In the genomic region with DNA sequence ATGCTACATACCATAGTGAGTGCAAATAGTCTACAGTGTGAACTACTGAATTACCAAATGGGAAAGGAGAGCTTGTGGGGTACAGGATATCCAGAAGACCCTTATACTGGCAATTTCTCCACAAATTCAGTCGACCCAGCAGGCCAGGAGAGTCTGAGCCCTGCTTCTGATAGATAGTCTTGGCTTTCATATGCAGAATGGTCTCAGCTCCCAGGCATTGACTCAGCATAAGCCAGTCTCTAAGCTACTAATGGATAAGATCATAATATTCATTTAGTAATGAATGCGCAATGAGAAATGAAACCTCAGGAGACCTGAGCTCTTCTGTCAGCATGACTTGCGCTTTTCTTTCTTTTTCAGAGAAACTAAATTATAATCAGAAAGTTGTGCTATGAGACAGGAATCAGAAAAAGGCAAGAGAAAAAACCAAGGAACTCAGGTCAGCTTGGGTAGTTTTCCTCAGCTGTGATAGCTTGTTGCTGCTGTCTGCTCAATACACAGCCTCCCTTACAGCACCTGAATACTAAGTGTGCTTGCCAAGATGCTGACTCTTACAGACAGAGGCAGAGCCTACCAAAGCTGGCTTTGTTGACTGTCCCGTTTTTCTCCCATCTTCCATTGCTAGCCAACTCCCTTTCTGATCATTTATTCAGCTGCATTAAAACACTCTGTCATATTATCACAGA, we compare ENCODE assay signal across 18 mouse cellular contexts.
A peak's percentile ranks its signal among the peaks of the same experiment; 100 is the strongest.
DNase-seq lines count a peak whose midpoint lies in the region; ATAC-seq lines count a peak whose summit lies in the region.
"Had no signal": no experiment of that assay in that cellular context is flagged by ENCODE, and none has a peak within 500 bp of the region (broad histone marks: within the 10 kb centered on the region; RNA-seq: fewer than 3 reads in every experiment).

No protein-coding gene starts in this region.

- no peak overlapping the region for H3K4me2 ChIP-seq in neural tube, embryonic 13.5 days
- no peak overlapping the region for H3K4me2 ChIP-seq in midbrain, embryonic 13.5 days (replicated peaks)
- H3K4me2 ChIP-seq: embryonic facial prominence, embryonic 15.5 days; liver, embryonic 13.5 days; stomach, embryonic 15.5 days had no signal

- H3K27ac ChIP-seq in neural tube, embryonic 13.5 days (replicated peaks): peak overlapping the region; percentile 34; the same call in 1 of the 2 replicates
- peak overlapping the region; percentile 69 for H3K27ac ChIP-seq in midbrain, embryonic 13.5 days
- H3K27ac ChIP-seq: embryonic facial prominence, embryonic 15.5 days; liver, embryonic 13.5 days; stomach, embryonic 15.5 days had no signal

- H3K9me3 ChIP-seq in neural tube, embryonic 13.5 days: no peaks in the 10 kb centered on the region
- H3K9me3 ChIP-seq in midbrain, embryonic 13.5 days: no peaks in the 10 kb centered on the region
- H3K9me3 ChIP-seq: embryonic facial prominence, embryonic 15.5 days; liver, embryonic 13.5 days; megakaryocyte, embryonic 14.5 days; stomach, embryonic 15.5 days had no signal

- WGBS in neural tube, embryonic 13.5 days: 61% methylated on average over 4 of the region's 4 CpGs
- WGBS in midbrain, embryonic 13.5 days: 56% methylated on average over 4 of the region's 4 CpGs

- peaks cover 19% of the 10 kb centered on the region for H3K4me1 ChIP-seq in neural tube, embryonic 13.5 days (replicated peaks)
- H3K4me1 ChIP-seq in midbrain, embryonic 13.5 days (replicated peaks): peaks cover 31% of the 10 kb centered on the region
- H3K4me1 ChIP-seq: liver, embryonic 13.5 days; megakaryocyte, embryonic 14.5 days; stomach, embryonic 15.5 days had no signal

- no peaks in the 10 kb centered on the region for H3K36me3 ChIP-seq in neural tube, embryonic 13.5 days
- H3K36me3 ChIP-seq in midbrain, embryonic 13.5 days: no peaks in the 10 kb centered on the region
- H3K36me3 ChIP-seq: embryonic facial prominence, embryonic 15.5 days; liver, embryonic 13.5 days; stomach, embryonic 15.5 days had no signal

- DNase-seq in cerebellum, adult 9-10 months: no peak
- no peak for DNase-seq in neural tube, embryonic 10.5 days (ENCODE audit: extremely low spot score, low spot score)
- no peak for DNase-seq in urinary bladder, postnatal 36 days (ENCODE audit: low spot score in 2 of 2)
- no peak for DNase-seq in heart, postnatal 14 days
- DNase-seq in cerebellum, postnatal 36 days: no peak
- DNase-seq: adrenal gland, postnatal 14 days; kidney, adult 9 months; kidney, postnatal 4 days; layer of hippocampus, postnatal 36 days; liver, embryonic 13.5 days; lung, postnatal 10 days; spleen, adult 18-20 months had no signal

- no peak overlapping the region for H3K9ac ChIP-seq in neural tube, embryonic 13.5 days
- no peak overlapping the region for H3K9ac ChIP-seq in midbrain, embryonic 13.5 days (replicated peaks)
- H3K9ac ChIP-seq: embryonic facial prominence, embryonic 15.5 days; liver, embryonic 13.5 days; stomach, embryonic 15.5 days had no signal

- intact Hi-C loops in heart, postnatal 14 days (cut with DNase I): no loop called here

- 0 out of 2 replicates have a peak, but pooled peaks have one; percentile 26 for ATAC-seq in cerebellum, adult (ENCODE audit: insufficient number of reproducible peaks, low FRiP score, low TSS enrichment)
- 0 out of 2 replicates have a peak, but pooled peaks have one; percentile 78 for ATAC-seq in neural tube, embryonic 13.5 days (ENCODE audit: low read depth)
- peak; percentile 87 for ATAC-seq in midbrain, embryonic 13.5 days

- H3K4me3 ChIP-seq in neural tube, embryonic 13.5 days: no peak overlapping the region
- no peak overlapping the region for H3K4me3 ChIP-seq in midbrain, embryonic 13.5 days (replicated peaks)
- H3K4me3 ChIP-seq: embryonic facial prominence, embryonic 15.5 days; liver, embryonic 13.5 days; megakaryocyte, embryonic 14.5 days; stomach, embryonic 15.5 days had no signal

- no peaks in the 10 kb centered on the region for H3K27me3 ChIP-seq in neural tube, embryonic 13.5 days
- no peaks in the 10 kb centered on the region for H3K27me3 ChIP-seq in midbrain, embryonic 13.5 days
- H3K27me3 ChIP-seq: embryonic facial prominence, embryonic 15.5 days; liver, embryonic 13.5 days; megakaryocyte, embryonic 14.5 days; stomach, embryonic 15.5 days had no signal

Comparison
In these comparisons a context has a peak if more than half of its experiments do, and no peak if none do; other contexts are left out.
1. ATAC-seq: peak in every context shown above with its lines; median percentile 87 in midbrain, embryonic 13.5 days; 78 in neural tube, embryonic 13.5 days; 26 in cerebellum, adult.